Mouse (Mus musculus) left cerebral cortex, postnatal 10 days (tissue): ENCODE data around the gene Naa10. TPM values are rescaled to one million over a fixed set of nuclear protein-coding genes. Genes with fewer than 3 reads are reported as not detected.

Source experiments
- DNase-seq, 2 experiments: peaks; one replicate each; pipeline ENCODE4 v3.0.0; 2021 to 2022; ENCODE audit warnings: low spot score in 2 of 2, mixed read lengths in 1 of 2; ENCODE audit errors: extremely low spot score in 1 of 2
- intact Hi-C: fragments of 180-260 bp; cut with DNase I; formaldehyde crosslinking; loops from one replicate; pipeline ENCODE4 v1.15.1; 2025
- total RNA-seq, 2 experiments: library from RNA; stranded (reverse); gene quantifications; 2 replicates each; pipeline ENCODE4 v1.2.3; 2021

Naa10 gene
- total RNA-seq, 2 experiments from 2014 or later: 56.9 to 60.6 TPM

DNA sequence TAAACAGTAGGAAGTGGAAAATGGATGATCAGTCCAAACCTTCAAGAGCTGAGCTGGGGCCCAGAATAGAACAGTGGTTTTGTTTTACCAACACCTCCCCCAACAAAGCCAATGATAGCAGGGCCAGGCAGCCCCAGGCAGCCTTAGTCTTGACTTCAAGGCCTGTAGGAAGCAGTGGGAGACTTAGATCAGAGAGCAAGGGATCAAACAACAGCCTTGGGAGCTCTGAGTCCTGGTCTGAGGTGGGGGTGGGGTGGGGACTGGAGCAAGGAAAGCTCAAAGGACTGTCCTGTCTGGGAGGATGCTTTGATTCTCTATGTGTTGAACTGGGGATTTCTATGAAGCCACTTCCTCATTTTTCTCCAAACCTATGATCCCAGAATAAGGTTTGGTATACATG, 50.3 kb downstream of the Naa10 start:
- no peak for DNase-seq
- intact Hi-C loops: no loop called here

DNA sequence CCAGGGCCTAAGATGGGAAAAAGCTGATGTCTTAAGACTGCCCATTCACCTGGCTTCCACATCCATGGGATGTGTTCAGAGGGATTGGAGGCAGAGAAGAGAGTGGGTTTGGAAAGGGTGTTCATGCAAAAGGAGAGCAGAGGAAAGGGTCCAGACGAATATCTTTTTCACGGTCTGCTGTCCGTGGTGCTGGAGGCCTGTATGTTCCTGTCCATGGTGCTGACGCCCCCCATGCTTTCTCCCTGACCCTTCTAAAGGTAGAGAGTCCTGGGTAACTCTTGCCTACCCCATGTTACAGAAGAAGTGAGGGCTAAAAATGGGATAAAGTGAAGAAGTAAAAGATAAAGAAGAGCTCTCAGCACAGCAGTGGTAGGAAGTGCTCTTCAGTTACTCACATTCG, 52.4 kb downstream of the Naa10 start:
- DNase-seq: no peak
- intact Hi-C loops: no loop called here

DNA sequence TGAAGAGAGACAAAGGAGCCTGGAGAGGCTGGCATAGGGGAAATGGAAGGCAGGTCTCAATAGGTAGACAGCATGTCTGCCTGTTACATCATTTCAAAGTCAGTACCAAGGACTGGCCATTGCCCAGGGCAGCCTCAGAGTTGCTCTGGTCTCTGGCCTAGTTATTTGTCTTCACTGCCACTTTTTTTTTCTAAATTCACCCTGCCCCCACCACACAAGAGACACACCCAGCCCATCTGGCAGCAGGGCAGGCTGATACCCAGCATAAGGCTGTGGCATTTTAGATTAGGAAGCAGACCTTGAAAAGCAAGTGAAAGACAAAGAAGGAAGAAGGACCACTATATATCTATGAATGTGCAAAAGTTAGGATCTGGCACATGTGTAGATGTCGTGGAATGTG, 53.9 kb downstream of the Naa10 start:
- intact Hi-C loops: no loop called here
- DNase-seq: no peak

DNA sequence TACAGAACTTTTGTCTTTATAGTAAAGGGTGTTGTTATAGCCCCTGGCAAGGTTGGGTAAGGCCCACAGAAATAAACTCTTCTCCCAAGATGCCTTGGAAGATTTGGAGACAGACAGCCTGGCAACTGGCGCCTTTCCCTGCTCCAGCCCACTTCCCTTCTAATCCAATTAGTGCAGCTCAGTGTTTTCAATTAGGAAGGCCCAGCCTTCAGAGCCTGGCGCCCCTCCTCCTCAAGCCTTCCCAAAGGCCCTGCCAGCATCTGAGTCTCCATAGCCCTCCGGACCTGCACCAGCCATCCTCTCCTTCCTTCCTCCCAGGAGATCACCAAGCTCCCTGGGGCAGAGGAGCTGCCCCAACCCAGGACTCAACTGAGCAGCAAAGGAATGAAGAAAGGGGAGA, 54.5 kb downstream of the Naa10 start:
- intact Hi-C loops: no loop called here
- no peak for DNase-seq

Other genes starting within 250 kb of the Naa10 start
- 10 to 100 TPM; 61.8 to 64.8 TPM for gene Slc6a8, start 248.8 kb downstream of the Naa10 start, total RNA-seq
- 10 to 100 TPM; 71.6 to 77.0 TPM for gene Bcap31, start 205.8 kb downstream of the Naa10 start, total RNA-seq
- gene Abcd1, start 205.3 kb downstream of the Naa10 start, total RNA-seq: 10 to 100 TPM; 15.0 to 16.2 TPM
- 1 to 10 TPM; 4.5 to 6.8 TPM for gene Plxnb3, start 164.9 kb downstream of the Naa10 start, total RNA-seq
- 1 to 10 TPM; 1.8 to 2.2 TPM for gene Srpk3, start 147.5 kb downstream of the Naa10 start, total RNA-seq
- gene Idh3g, start 135.0 kb downstream of the Naa10 start, total RNA-seq: 100 to 1,000 TPM; 148 to 149 TPM
- gene Ssr4, start 134.9 kb downstream of the Naa10 start, total RNA-seq: 100 to 1,000 TPM in 1 of 2 experiments, 10 to 100 TPM in 1; 98.0 to 117 TPM
- 100 to 1,000 TPM; 121 to 134 TPM for gene Pdzd4, start 97.0 kb downstream of the Naa10 start, total RNA-seq
- not detected for gene Avpr2, start 29.8 kb downstream of the Naa10 start, total RNA-seq
- 100 to 1,000 TPM; 414 to 459 TPM for gene L1cam, start 25.8 kb downstream of the Naa10 start, total RNA-seq
- gene Arhgap4, start 74 bp downstream of the Naa10 start, total RNA-seq: 1 to 10 TPM; 5.3 to 5.4 TPM
- gene Renbp, start 8.9 kb upstream of the Naa10 start, total RNA-seq: 1 to 10 TPM; 3.1 to 5.1 TPM
- gene Hcfc1, start 44.4 kb upstream of the Naa10 start, total RNA-seq: 10 to 100 TPM; 70.1 to 83.6 TPM
- 10 to 100 TPM; 37.3 to 39.3 TPM for gene Irak1, start 102.0 kb upstream of the Naa10 start, total RNA-seq
- gene Opn1mw, start 205.5 kb upstream of the Naa10 start, total RNA-seq: not detected
- gene Mecp2, start 213.4 kb upstream of the Naa10 start, total RNA-seq: 10 to 100 TPM; 77.1 to 78.0 TPM
- gene Tex28, start 245.9 kb upstream of the Naa10 start, total RNA-seq: not detected